In genomic region chr2:3714511-3714910, GRCm38 (mm10) we compare ENCODE assay signal across 8 mouse cellular contexts.
DNase-seq lines count a peak whose midpoint lies in the region; ATAC-seq and TF ChIP-seq lines count a peak whose summit lies in the region.

No protein-coding gene starts in this region.

- peaks cover 20% of the 10 kb centered on the region for H3K4me1 ChIP-seq in kidney, adult 2 months (ENCODE audit: control insufficient read depth, insufficient read depth, low read length)
- H3K4me1 ChIP-seq in bone marrow macrophage, adult 2 months (ENCODE audit: control insufficient read depth, insufficient read depth, low read length): peaks cover 30% of the 10 kb centered on the region
- peaks cover 35% of the 10 kb centered on the region for H3K4me1 ChIP-seq in hindbrain, embryonic 12.5 days
- peaks cover 23% of the 10 kb centered on the region for H3K4me1 ChIP-seq in midbrain, embryonic 11.5 days (ENCODE audit: control insufficient read depth, insufficient read depth, low read length)

- ATAC-seq in hindbrain, embryonic 12.5 days (ENCODE audit: low FRiP score): no peak
- no peak for ATAC-seq in midbrain, embryonic 11.5 days (ENCODE audit: low FRiP score)
- no peak for ATAC-seq in CD4-positive, CD25-positive, alpha-beta regulatory T cell, adult 4 months

- H3K9me3 ChIP-seq in hindbrain, embryonic 12.5 days (replicated peaks): no peaks in the 10 kb centered on the region
- H3K9me3 ChIP-seq in midbrain, embryonic 11.5 days (ENCODE audit: control insufficient read depth, low read length): no peaks in the 10 kb centered on the region

- 33% methylated on average over 1 of the region's 1 CpGs for WGBS in kidney, adult 2 months
- 43% methylated on average over 1 of the region's 1 CpGs for WGBS in hindbrain, embryonic 12.5 days
- 32% methylated on average over 1 of the region's 1 CpGs for WGBS in midbrain, embryonic 11.5 days

- peak overlapping the region; percentile 89 for H3K4me3 ChIP-seq in kidney, adult 2 months (ENCODE audit: insufficient read depth, low read depth, low read length)
- H3K4me3 ChIP-seq in bone marrow macrophage, adult 2 months (ENCODE audit: insufficient read depth, low read length): peak overlapping the region; percentile 91
- peak overlapping the region; percentile 95 for H3K4me3 ChIP-seq in hindbrain, embryonic 12.5 days
- peak overlapping the region; percentile 95 for H3K4me3 ChIP-seq in midbrain, embryonic 11.5 days (ENCODE audit: low read depth, low read length)

- peak overlapping the region; percentile 76 for H3K4me2 ChIP-seq in hindbrain, embryonic 12.5 days (replicated peaks)
- peak overlapping the region; percentile 72 for H3K4me2 ChIP-seq in midbrain, embryonic 11.5 days

- peak overlapping the region; percentile 97 for H3K9ac ChIP-seq in hindbrain, embryonic 12.5 days
- peak overlapping the region; percentile 96 for H3K9ac ChIP-seq in midbrain, embryonic 11.5 days (ENCODE audit: low read length)

- TF ChIP-seq POLR2A in kidney, adult 2 months (IDR thresholded peaks at IDR 0.05; ENCODE audit: low read depth, low read length): no peak
- TF ChIP-seq POLR2A in bone marrow macrophage, adult 2 months (IDR thresholded peaks at IDR 0.05; ENCODE audit: borderline replicate concordance, low read depth, low read length): no peak

- H3K27ac ChIP-seq in kidney, adult 2 months (ENCODE audit: insufficient read depth, low read depth, low read length): no peak overlapping the region
- no peak overlapping the region for H3K27ac ChIP-seq in bone marrow macrophage, adult 2 months (ENCODE audit: insufficient read depth, low read depth, low read length)
- H3K27ac ChIP-seq in hindbrain, embryonic 12.5 days: no peak overlapping the region
- no peak overlapping the region for H3K27ac ChIP-seq in midbrain, embryonic 11.5 days (ENCODE audit: low read depth, low read length)

- no peak for TF ChIP-seq CTCF in kidney, adult 2 months (conservative IDR thresholded peaks at IDR 0.05; ENCODE audit: insufficient read depth, insufficient read length, low read depth, low read length)
- no peak for TF ChIP-seq CTCF in bone marrow macrophage, adult 2 months (IDR thresholded peaks at IDR 0.05; ENCODE audit: low read depth, low read length)

- DNase-seq in kidney, adult 2 months: no peak
- no peak for DNase-seq in kidney, postnatal 4 days
- DNase-seq in midbrain, embryonic 11.5 days (ENCODE audit: low spot score, missing footprints): no peak
- DNase-seq in right cerebral cortex, postnatal 10 days (ENCODE audit: low spot score in 2 of 2): no peak
- no peak for DNase-seq in right cerebral cortex, postnatal 25 days

- H3K27me3 ChIP-seq in kidney, adult 2 months (replicated peaks; ENCODE audit: control insufficient read depth, insufficient read depth, low read length): no peaks in the 10 kb centered on the region
- no peaks in the 10 kb centered on the region for H3K27me3 ChIP-seq in hindbrain, embryonic 12.5 days
- H3K27me3 ChIP-seq in midbrain, embryonic 11.5 days (ENCODE audit: control insufficient read depth, insufficient read depth, low read length): no peaks in the 10 kb centered on the region

- H3K36me3 ChIP-seq in kidney, adult 2 months (ENCODE audit: control insufficient read depth, insufficient read depth, low read length): no peaks in the 10 kb centered on the region
- H3K36me3 ChIP-seq in hindbrain, embryonic 12.5 days: no peaks in the 10 kb centered on the region
- H3K36me3 ChIP-seq in midbrain, embryonic 11.5 days (ENCODE audit: control insufficient read depth, insufficient read depth, low read length): no peaks in the 10 kb centered on the region
